Mouse (Mus musculus) forebrain, postnatal 0 days (tissue): Measurements from ENCODE around the gene Olfr229. TPM values are rescaled to one million over a fixed set of nuclear protein-coding genes. Genes with fewer than 3 reads are reported as not detected.
"Not testable (repeated sequence)": the region's sequence is repeated elsewhere in the genome, so short reads cannot be mapped to it uniquely, and the experiment has no call there.

ENCODE experiments used
- ATAC-seq: fragments of 200-750 bp; cut with Nextera tagmentation; 2 replicates; pipeline ENCODE4 v1.8.0; 2017; ENCODE audit warnings: mild to moderate bottlenecking, moderate library complexity
- DNase-seq: peaks from one replicate; pipeline ENCODE4 v3.0.0-alpha.2; 2015
- H3K27ac ChIP-seq: fragments of 300-500 bp; sonication (generic); 2 replicates; pipeline ENCODE4 v1.5.1; 2014; ENCODE audit warnings: low read depth, mild to moderate bottlenecking, antibody characterized with exemption, low read length, moderate library complexity, mixed read lengths
- H3K27me3 ChIP-seq: fragments of 300-500 bp; sonication (generic); 2 replicates; pipeline ENCODE4 v1.6.1; 2014; ENCODE audit warnings: mild to moderate bottlenecking, low read length, mixed read lengths; ENCODE audit not compliant: insufficient read depth
- H3K36me3 ChIP-seq: fragments of 300-500 bp; sonication (generic); 2 replicates; pipeline ENCODE4 v1.6.1; 2014; ENCODE audit warnings: mild to moderate bottlenecking, moderate library complexity; ENCODE audit not compliant: insufficient read depth
- H3K4me1 ChIP-seq: fragments of 300-500 bp; sonication (generic); 2 replicates; pipeline ENCODE4 v1.6.1; 2014; ENCODE audit warnings: antibody characterized with exemption; ENCODE audit not compliant: insufficient read depth
- H3K4me2 ChIP-seq: fragments of 300-500 bp; sonication (generic); 2 replicates; pipeline ENCODE4 v1.6.1; 2014; ENCODE audit warnings: low read depth, mild to moderate bottlenecking, moderate library complexity
- H3K4me3 ChIP-seq: fragments of 300-500 bp; sonication (generic); 2 replicates; pipeline ENCODE4 v1.5.1; 2014; ENCODE audit warnings: low read depth, low read length, mixed read lengths
- H3K9ac ChIP-seq: fragments of 300-500 bp; sonication (generic); 2 replicates; pipeline ENCODE4 v1.6.1; 2014; ENCODE audit warnings: mild to moderate bottlenecking
- H3K9me3 ChIP-seq: fragments of 300-500 bp; sonication (generic); 2 replicates; pipeline ENCODE4 v1.6.1; 2016; ENCODE audit warnings: low read length
- CTCF ChIP-seq: sonication (generic); IDR thresholded peaks from 2 replicates; pipeline ENCODE4 v1.5.1; 2016; ENCODE audit warnings: antibody characterized with exemption, control low read depth, low read depth
- WGBS: fragments of 180-500 bp; shearing (Covaris S2); extraction: QIAGEN DNeasy Blood & Tissue Kit; methylation state at CpG from one replicate; pipeline ENCODE4 v1.1.7; 2014; 5-methylcytosine and 5-hydroxymethylcytosine counted together
- polyA plus RNA-seq: library from polyadenylated mRNA; unstranded; fragments of >200 nt; fragmentation: Nextera tagmentation; extraction: Ambion mirVana; gene quantifications from 2 replicates; pipeline ENCODE4 v1.2.1, GENCODE M21; 2015
- total RNA-seq: library from RNA; depleted of rRNA; stranded (reverse); fragments of >200 nt; gene quantifications from 2 replicates; pipeline ENCODE4 v1.2.3, GENCODE M21; 2014; rRNA removed

The Olfr229 gene
- not detected in 2 replicates for total RNA-seq
- polyA plus RNA-seq: not detected in 2 replicates

- Histone ChIP-seq H3K27me3 (no peaks in the 10 kb centered on the region), H3K4me1 (no peaks in the 10 kb centered on the region), H3K4me3 (no peak within 1 kb of the TSS), H3K4me2 (no peak within 1 kb of the TSS), H3K27ac (no peak within 1 kb of the TSS), H3K9me3 (no peaks in the 10 kb centered on the region), H3K9ac (no peak within 1 kb of the TSS), H3K36me3 (no peaks in the 10 kb centered on the region)
- TF ChIP-seq CTCF: no peak
- DNase-seq: no peak
- 75% methylated on average over 2 of the region's 2 CpGs for whole genome bisulfite sequencing
- ATAC-seq: no peak
Measured at GRCm38 (mm10) chr9:39907036-39907435, at the start of gene Olfr229. Olfr229 (plus strand) TSS chr9:39907336.

GRCm38 (mm10) chr9:39866122-39866521 lies 41.0 kb upstream of the Olfr229 start, which contains the start of gene Olfr972:
Olfr972 (plus strand) TSS chr9:39866422.
- no peak for TF ChIP-seq CTCF
- ATAC-seq (no peak), DNase-seq (no peak)
- no peak within 1 kb of the TSS for H3K4me3 ChIP-seq
- no peaks in the 10 kb centered on the region for H3K36me3 ChIP-seq
- no peaks in the 10 kb centered on the region for H3K9me3 ChIP-seq
- no peak within 1 kb of the TSS for H3K4me2 ChIP-seq
- H3K27ac ChIP-seq: no peak within 1 kb of the TSS
- no peak within 1 kb of the TSS for H3K9ac ChIP-seq
- 76% methylated on average over 2 of the region's 2 CpGs for WGBS
- no peaks in the 10 kb centered on the region for H3K4me1 ChIP-seq
- H3K27me3 ChIP-seq: no peaks in the 10 kb centered on the region

GRCm38 (mm10) chr9:39871986-39872385 lies 35.1 kb upstream of the Olfr229 start:
- WGBS: 90% methylated on average over 1 of the region's 1 CpGs
- not testable (repeated sequence) for H3K4me2 ChIP-seq, H3K27ac ChIP-seq, H3K27me3 ChIP-seq, H3K9ac ChIP-seq, H3K9me3 ChIP-seq, H3K36me3 ChIP-seq, ATAC-seq, H3K4me1 ChIP-seq, DNase-seq, H3K4me3 ChIP-seq

GRCm38 (mm10) chr9:39877541-39878396 lies 29.4 kb upstream of the Olfr229 start:
- not testable (repeated sequence) for H3K9me3 ChIP-seq, H3K4me3 ChIP-seq, H3K27ac ChIP-seq, H3K4me1 ChIP-seq, H3K27me3 ChIP-seq, H3K36me3 ChIP-seq, DNase-seq, H3K9ac ChIP-seq, H3K4me2 ChIP-seq
- ATAC-seq: peak; percentile 99
- no CpG with 5 or more reads among the region's 4 CpGs for WGBS

GRCm38 (mm10) chr9:39905106-39905505 lies 2.0 kb upstream of the Olfr229 start:
- TF ChIP-seq CTCF: no peak
- H3K9me3 ChIP-seq: no peaks in the 10 kb centered on the region
- no peaks in the 10 kb centered on the region for H3K27me3 ChIP-seq
- no peaks in the 10 kb centered on the region for H3K36me3 ChIP-seq
- no peak overlapping the region for H3K4me3 ChIP-seq
- no peak for DNase-seq
- no peak overlapping the region for H3K27ac ChIP-seq
- H3K9ac ChIP-seq: no peak overlapping the region
- H3K4me2 ChIP-seq: no peak overlapping the region
- no peaks in the 10 kb centered on the region for H3K4me1 ChIP-seq
- ATAC-seq: no peak
- 85% methylated on average over 6 of the region's 6 CpGs for WGBS

- H3K36me3 ChIP-seq: no peaks in the 10 kb centered on the region
- no peak overlapping the region for H3K9ac ChIP-seq
- H3K27ac ChIP-seq: no peak overlapping the region
- TF ChIP-seq CTCF: no peak
- no peak for ATAC-seq
- H3K4me2 ChIP-seq: no peak overlapping the region
- WGBS: 89% methylated on average over 3 of the region's 3 CpGs
- no peak overlapping the region for H3K4me3 ChIP-seq
- no peak for DNase-seq
- H3K27me3 ChIP-seq: no peaks in the 10 kb centered on the region
- H3K9me3 ChIP-seq: no peaks in the 10 kb centered on the region
- H3K4me1 ChIP-seq: no peaks in the 10 kb centered on the region
Measured at GRCm38 (mm10) chr9:39909939-39910338, 2.8 kb downstream of the Olfr229 start.

GRCm38 (mm10) chr9:39927975-39928836 lies 21.1 kb downstream of the Olfr229 start:
- not testable (repeated sequence) for H3K27me3 ChIP-seq, H3K9me3 ChIP-seq, H3K9ac ChIP-seq, H3K4me1 ChIP-seq, H3K36me3 ChIP-seq, H3K27ac ChIP-seq, DNase-seq, H3K4me2 ChIP-seq, H3K4me3 ChIP-seq
- WGBS: no CpG with 5 or more reads among the region's 4 CpGs
- peak; percentile 99 for ATAC-seq

GRCm38 (mm10) chr9:39928837-39929236 lies 21.7 kb downstream of the Olfr229 start:
- H3K9ac ChIP-seq, H3K4me2 ChIP-seq, H3K4me1 ChIP-seq, DNase-seq, H3K9me3 ChIP-seq, H3K36me3 ChIP-seq, H3K27ac ChIP-seq, H3K4me3 ChIP-seq, H3K27me3 ChIP-seq: not testable (repeated sequence)
- ATAC-seq: peak; percentile 74
- WGBS: 39% methylated on average over 1 of the region's 1 CpGs
